Mouse (Mus musculus): Measurements from ENCODE around the gene Gm28539. TPM values are rescaled to one million over a fixed set of nuclear protein-coding genes. Genes with fewer than 3 reads are reported as not detected.

The Gm28539 gene
- polyA plus RNA-seq, 1 experiment from 2014 or later: not detected

GRCm38 (mm10) chr16:18878091-18878720, 41.8 kb downstream of the Gm28539 start:
- peaks cover 11% of the 10 kb centered on the region for H3K36me3 ChIP-seq (ENCODE audit: control insufficient read depth, insufficient read depth, low read length)
- 14% methylated on average over 20 of the region's 20 CpGs for WGBS

GRCm38 (mm10) chr16:18884044-18884443, 47.7 kb downstream of the Gm28539 start:
- Histone ChIP-seq H3K9ac (ENCODE audit: low read length) (no peak overlapping the region), H3K4me3 (ENCODE audit: low read length) (no peak overlapping the region), H3K9me3 (ENCODE audit: control insufficient read depth, low read length) (no peaks in the 10 kb centered on the region), H3K27ac (ENCODE audit: low read length) (no peak overlapping the region), H3K27me3 (ENCODE audit: control insufficient read depth, insufficient read depth, low read depth, low read length) (no peaks in the 10 kb centered on the region), H3K4me1 (replicated peaks; ENCODE audit: control insufficient read depth, insufficient read depth, low read length) (peaks cover 6% of the 10 kb centered on the region), H3K36me3 (ENCODE audit: control insufficient read depth, insufficient read depth, low read length) (no peaks in the 10 kb centered on the region; the same call in 1 of the 2 replicates), H3K4me2 (ENCODE audit: low read depth, low read length) (no peak overlapping the region)
- ATAC-seq (ENCODE audit: low read depth): no peak

More at GRCm38 (mm10) chr16:18878091-18878720, 41.8 kb downstream of the Gm28539 start:
- ATAC-seq (ENCODE audit: low read depth): no peak
- Histone ChIP-seq H3K4me1 (replicated peaks; ENCODE audit: control insufficient read depth, insufficient read depth, low read length) (peaks cover 10% of the 10 kb centered on the region), H3K4me2 (ENCODE audit: low read depth, low read length) (peak overlapping the region; percentile 93), H3K9ac (ENCODE audit: low read length) (peak overlapping the region; percentile 88), H3K27ac (ENCODE audit: low read length) (peak overlapping the region; percentile 97), H3K27me3 (ENCODE audit: control insufficient read depth, insufficient read depth, low read depth, low read length) (no peaks in the 10 kb centered on the region), H3K4me3 (ENCODE audit: low read length) (peak overlapping the region; percentile 94), H3K9me3 (ENCODE audit: control insufficient read depth, low read length) (no peaks in the 10 kb centered on the region)

DNA sequence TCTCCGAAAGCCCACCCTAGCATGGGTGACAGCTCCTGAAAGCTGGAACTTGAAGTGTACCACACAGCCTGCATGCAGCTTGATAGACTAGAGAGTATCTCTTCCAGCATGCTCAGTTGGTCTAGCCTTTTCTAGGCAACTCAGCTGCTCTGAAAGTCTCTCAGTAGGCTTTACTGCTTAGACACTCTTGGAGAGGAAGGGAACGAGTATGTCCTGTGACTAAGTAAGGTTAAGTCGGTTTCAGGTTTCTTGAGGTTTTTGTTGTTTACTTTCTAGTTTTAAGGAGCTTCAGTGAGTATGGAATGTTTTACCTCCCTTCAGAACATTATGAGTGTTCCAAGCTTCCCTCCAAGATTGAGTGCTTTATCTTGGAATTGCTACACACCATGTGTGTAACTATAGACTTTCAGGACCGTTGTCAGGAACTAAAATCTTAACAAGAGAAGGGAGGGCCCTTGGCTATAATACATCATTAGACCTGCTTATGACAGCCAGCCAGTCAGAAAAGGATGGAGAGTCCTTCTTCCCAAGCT, 57.5 kb downstream of the Gm28539 start:
- Histone ChIP-seq H3K4me3 (ENCODE audit: low read length) (no peak overlapping the region), H3K9ac (ENCODE audit: low read length) (no peak overlapping the region), H3K27ac (ENCODE audit: low read length) (0 out of 2 replicates have a peak overlapping the region, but pooled peaks have one; percentile 18), H3K4me1 (replicated peaks; ENCODE audit: control insufficient read depth, insufficient read depth, low read length) (peaks cover 3% of the 10 kb centered on the region; the same call in 1 of the 2 replicates), H3K4me2 (ENCODE audit: low read depth, low read length) (no peak overlapping the region), H3K36me3 (ENCODE audit: control insufficient read depth, insufficient read depth, low read length) (peaks cover 14% of the 10 kb centered on the region), H3K9me3 (ENCODE audit: control insufficient read depth, low read length) (no peaks in the 10 kb centered on the region), H3K27me3 (ENCODE audit: control insufficient read depth, insufficient read depth, low read depth, low read length) (no peaks in the 10 kb centered on the region)
- 55% methylated on average over 4 of the region's 4 CpGs for WGBS
- ATAC-seq (ENCODE audit: low read depth): peak; percentile 61; the same call in 1 of the 2 replicates

- no peaks in the 10 kb centered on the region for H3K27me3 ChIP-seq (ENCODE audit: control insufficient read depth, insufficient read depth, low read depth, low read length)
- ATAC-seq (ENCODE audit: low read depth): no peak
- H3K36me3 ChIP-seq (ENCODE audit: control insufficient read depth, insufficient read depth, low read length): peaks cover 18% of the 10 kb centered on the region
- no peak overlapping the region for H3K4me2 ChIP-seq (ENCODE audit: low read depth, low read length)
- no peak overlapping the region for H3K27ac ChIP-seq (ENCODE audit: low read length)
- H3K4me1 ChIP-seq (replicated peaks; ENCODE audit: control insufficient read depth, insufficient read depth, low read length): peaks cover 3% of the 10 kb centered on the region; the same call in 1 of the 2 replicates
- no peak overlapping the region for H3K9ac ChIP-seq (ENCODE audit: low read length)
- 71% methylated on average over 3 of the region's 3 CpGs for WGBS
- H3K4me3 ChIP-seq (ENCODE audit: low read length): no peak overlapping the region
- H3K9me3 ChIP-seq (ENCODE audit: control insufficient read depth, low read length): no peaks in the 10 kb centered on the region
These were observed 58.9 kb downstream of the Gm28539 start for GRCm38 (mm10) chr16:18895249-18895648.

GRCm38 (mm10) chr16:18896429-18896828, 60.0 kb downstream of the Gm28539 start:
- Histone ChIP-seq H3K4me2 (ENCODE audit: low read depth, low read length) (no peak overlapping the region), H3K27me3 (ENCODE audit: control insufficient read depth, insufficient read depth, low read depth, low read length) (no peaks in the 10 kb centered on the region), H3K9me3 (ENCODE audit: control insufficient read depth, low read length) (no peaks in the 10 kb centered on the region), H3K27ac (ENCODE audit: low read length) (no peak overlapping the region), H3K4me1 (replicated peaks; ENCODE audit: control insufficient read depth, insufficient read depth, low read length) (peaks cover 3% of the 10 kb centered on the region; the same call in 1 of the 2 replicates), H3K4me3 (ENCODE audit: low read length) (no peak overlapping the region), H3K36me3 (ENCODE audit: control insufficient read depth, insufficient read depth, low read length) (peaks cover 21% of the 10 kb centered on the region), H3K9ac (ENCODE audit: low read length) (no peak overlapping the region)
- 50% methylated on average over 10 of the region's 10 CpGs for WGBS
- ATAC-seq (ENCODE audit: low read depth): no peak

DNA sequence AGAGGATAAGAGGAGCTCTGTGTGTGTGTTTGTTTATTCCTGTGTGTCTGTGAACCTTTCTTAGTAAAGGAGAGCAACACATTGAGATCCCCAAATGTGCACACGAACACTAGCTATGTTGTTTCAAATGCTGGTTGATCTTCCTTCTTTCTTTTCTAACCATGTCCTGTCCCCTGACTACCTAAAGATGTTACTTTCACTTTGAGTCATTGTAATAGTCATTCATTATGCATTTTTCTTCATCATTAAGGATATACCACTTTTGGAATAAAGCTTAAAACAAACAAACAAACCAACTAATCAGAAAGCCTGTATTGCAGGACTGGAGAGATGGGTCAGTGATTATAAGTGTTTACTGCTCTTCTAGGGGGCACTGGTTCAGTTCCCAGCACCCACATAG, 69.3 kb downstream of the Gm28539 start:
- Histone ChIP-seq H3K4me1 (replicated peaks; ENCODE audit: control insufficient read depth, insufficient read depth, low read length) (no peaks in the 10 kb centered on the region), H3K9ac (ENCODE audit: low read length) (no peak overlapping the region), H3K36me3 (ENCODE audit: control insufficient read depth, insufficient read depth, low read length) (peaks cover 21% of the 10 kb centered on the region), H3K4me2 (ENCODE audit: low read depth, low read length) (no peak overlapping the region), H3K27ac (ENCODE audit: low read length) (no peak overlapping the region), H3K27me3 (ENCODE audit: control insufficient read depth, insufficient read depth, low read depth, low read length) (no peaks in the 10 kb centered on the region), H3K9me3 (ENCODE audit: control insufficient read depth, low read length) (no peaks in the 10 kb centered on the region), H3K4me3 (ENCODE audit: low read length) (no peak overlapping the region)
- no peak for ATAC-seq (ENCODE audit: low read depth)
- 86% methylated on average over 1 of the region's 1 CpGs for WGBS

DNA sequence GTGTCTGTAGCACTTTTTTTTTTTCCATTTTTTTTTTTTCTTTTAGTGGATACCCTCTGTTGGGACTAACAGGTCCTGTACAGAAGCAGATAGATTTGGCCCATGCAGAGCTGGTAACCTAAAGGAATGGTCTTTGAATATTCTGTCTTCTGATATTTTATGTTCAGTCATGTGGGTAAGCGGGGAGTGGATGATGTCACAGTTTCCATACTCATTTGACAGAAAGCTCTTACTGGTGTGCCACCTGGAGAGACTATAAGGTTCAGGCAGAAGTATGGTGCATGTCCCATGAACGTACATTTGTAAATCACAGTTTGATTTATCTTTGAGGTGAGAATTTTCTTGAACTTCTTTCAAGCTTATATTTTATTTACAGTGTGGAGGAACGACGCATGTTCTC, 79.7 kb downstream of the Gm28539 start:
- H3K36me3 ChIP-seq (ENCODE audit: control insufficient read depth, insufficient read depth, low read length): peaks cover 33% of the 10 kb centered on the region
- no peak overlapping the region for H3K4me3 ChIP-seq (ENCODE audit: low read length)
- 93% methylated on average over 4 of the region's 4 CpGs for WGBS
- no peak overlapping the region for H3K4me2 ChIP-seq (ENCODE audit: low read depth, low read length)
- no peak overlapping the region for H3K9ac ChIP-seq (ENCODE audit: low read length)
- no peak for ATAC-seq (ENCODE audit: low read depth)
- H3K9me3 ChIP-seq (ENCODE audit: control insufficient read depth, low read length): no peaks in the 10 kb centered on the region
- no peak overlapping the region for H3K27ac ChIP-seq (ENCODE audit: low read length)
- no peaks in the 10 kb centered on the region for H3K4me1 ChIP-seq (replicated peaks; ENCODE audit: control insufficient read depth, insufficient read depth, low read length)
- H3K27me3 ChIP-seq (ENCODE audit: control insufficient read depth, insufficient read depth, low read depth, low read length): no peaks in the 10 kb centered on the region

- 88% methylated on average over 2 of the region's 2 CpGs for WGBS
- Histone ChIP-seq H3K27ac (ENCODE audit: low read length) (no peak overlapping the region), H3K4me1 (replicated peaks; ENCODE audit: control insufficient read depth, insufficient read depth, low read length) (no peaks in the 10 kb centered on the region), H3K9me3 (ENCODE audit: control insufficient read depth, low read length) (no peaks in the 10 kb centered on the region), H3K9ac (ENCODE audit: low read length) (no peak overlapping the region), H3K4me2 (ENCODE audit: low read depth, low read length) (no peak overlapping the region), H3K36me3 (ENCODE audit: control insufficient read depth, insufficient read depth, low read length) (peaks cover 44% of the 10 kb centered on the region), H3K4me3 (ENCODE audit: low read length) (no peak overlapping the region), H3K27me3 (ENCODE audit: control insufficient read depth, insufficient read depth, low read depth, low read length) (no peaks in the 10 kb centered on the region)
- ATAC-seq (ENCODE audit: low read depth): no peak
These were observed 85.4 kb downstream of the Gm28539 start for GRCm38 (mm10) chr16:18921771-18922170.

DNA sequence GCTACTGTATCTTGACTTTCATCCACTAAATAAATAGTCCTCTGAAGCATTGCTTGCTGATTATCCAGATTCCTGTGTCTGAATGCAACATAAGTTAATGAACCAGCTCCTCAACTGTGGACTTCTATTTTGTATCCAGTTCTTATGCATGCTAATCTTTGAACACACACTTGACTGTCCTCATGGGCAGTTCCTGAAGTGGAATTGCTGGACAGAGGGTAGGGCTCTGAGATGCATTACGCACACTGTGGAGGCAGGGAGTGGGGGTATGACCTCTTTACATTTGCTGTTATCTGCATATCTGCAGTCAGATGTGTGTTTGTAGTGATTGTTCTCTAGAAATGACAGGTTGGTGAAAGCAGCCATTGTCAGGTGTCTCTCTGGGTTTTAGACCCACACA, 91.6 kb downstream of the Gm28539 start:
- Histone ChIP-seq H3K27me3 (ENCODE audit: control insufficient read depth, insufficient read depth, low read depth, low read length) (no peaks in the 10 kb centered on the region), H3K4me2 (ENCODE audit: low read depth, low read length) (no peak overlapping the region), H3K27ac (ENCODE audit: low read length) (no peak overlapping the region), H3K4me3 (ENCODE audit: low read length) (no peak overlapping the region), H3K9ac (ENCODE audit: low read length) (no peak overlapping the region), H3K36me3 (ENCODE audit: control insufficient read depth, insufficient read depth, low read length) (peaks cover 34% of the 10 kb centered on the region), H3K4me1 (replicated peaks; ENCODE audit: control insufficient read depth, insufficient read depth, low read length) (no peaks in the 10 kb centered on the region), H3K9me3 (ENCODE audit: control insufficient read depth, low read length) (no peaks in the 10 kb centered on the region)
- no peak for ATAC-seq (ENCODE audit: low read depth)
- WGBS: 71% methylated on average over 1 of the region's 1 CpGs

All from lung, embryonic 16.5 days (tissue).